Mouse (Mus musculus) spleen, adult 2 months (tissue): ENCODE results near the gene Pou2f3. TPM values are rescaled to one million over a fixed set of nuclear protein-coding genes. Genes with fewer than 3 reads are reported as not detected.

Source experiments
- DNase-seq, 2 experiments: peaks; one replicate each; pipeline versions ENCODE4 v3.0.0 to v3.0.0-alpha.2; 2012 to 2021; ENCODE audit warnings: low spot score in 2 of 2, low read depth in 1 of 2
- H3K27ac ChIP-seq: fragments of 200-500 bp; 2 replicates; pipeline ENCODE4 v1.5.1; 2012; ENCODE audit warnings: low read length, inconsistent platforms; ENCODE audit not compliant: insufficient read depth
- H3K27me3 ChIP-seq: fragments of 200-500 bp; 2 replicates; pipeline ENCODE4 v1.6.1; 2012; ENCODE audit warnings: mild to moderate bottlenecking, moderate library complexity, low read length, inconsistent platforms; ENCODE audit not compliant: control insufficient read depth, insufficient read depth
- H3K36me3 ChIP-seq: fragments of 200-500 bp; 2 replicates; pipeline ENCODE4 v1.6.1; 2012; ENCODE audit warnings: mild to moderate bottlenecking, low read length, inconsistent platforms; ENCODE audit not compliant: control insufficient read depth, insufficient read depth
- H3K4me1 ChIP-seq: fragments of 200-500 bp; 2 replicates; pipeline ENCODE4 v1.6.1; 2011; ENCODE audit warnings: inconsistent platforms; ENCODE audit not compliant: control insufficient read depth, insufficient read depth, insufficient read length
- H3K4me3 ChIP-seq: fragments of 200-500 bp; 2 replicates; pipeline ENCODE4 v1.5.1; 2011; ENCODE audit warnings: mild to moderate bottlenecking, inconsistent platforms; ENCODE audit not compliant: insufficient read depth, insufficient read length; ENCODE audit errors: extremely low read depth
- CTCF ChIP-seq: fragments of 200-500 bp; IDR thresholded peaks from 2 replicates; pipeline ENCODE4 v1.5.1; 2011; ENCODE audit warnings: mild to moderate bottlenecking, inconsistent platforms; ENCODE audit not compliant: insufficient read depth, insufficient read length, insufficient replicate concordance; ENCODE audit errors: extremely low read depth
- POLR2A ChIP-seq: fragments of 200-500 bp; IDR thresholded peaks from 2 replicates; pipeline ENCODE4 v1.6.1; 2011; ENCODE audit warnings: low read depth, low read length, inconsistent platforms
- WGBS: fragments of 180-500 bp; shearing (Covaris S2); methylation state at CpG from one replicate; pipeline ENCODE4 v1.1.7; 2018; 5-methylcytosine and 5-hydroxymethylcytosine counted together
- polyA plus RNA-seq: library from polyadenylated mRNA; depleted of rRNA; stranded (reverse); fragments of >200 nt; gene quantifications from 2 replicates; pipeline ENCODE4 v1.2.3, GENCODE M21; 2012

Pou2f3 gene
- polyA plus RNA-seq, 1 experiment, result not detected

DNA sequence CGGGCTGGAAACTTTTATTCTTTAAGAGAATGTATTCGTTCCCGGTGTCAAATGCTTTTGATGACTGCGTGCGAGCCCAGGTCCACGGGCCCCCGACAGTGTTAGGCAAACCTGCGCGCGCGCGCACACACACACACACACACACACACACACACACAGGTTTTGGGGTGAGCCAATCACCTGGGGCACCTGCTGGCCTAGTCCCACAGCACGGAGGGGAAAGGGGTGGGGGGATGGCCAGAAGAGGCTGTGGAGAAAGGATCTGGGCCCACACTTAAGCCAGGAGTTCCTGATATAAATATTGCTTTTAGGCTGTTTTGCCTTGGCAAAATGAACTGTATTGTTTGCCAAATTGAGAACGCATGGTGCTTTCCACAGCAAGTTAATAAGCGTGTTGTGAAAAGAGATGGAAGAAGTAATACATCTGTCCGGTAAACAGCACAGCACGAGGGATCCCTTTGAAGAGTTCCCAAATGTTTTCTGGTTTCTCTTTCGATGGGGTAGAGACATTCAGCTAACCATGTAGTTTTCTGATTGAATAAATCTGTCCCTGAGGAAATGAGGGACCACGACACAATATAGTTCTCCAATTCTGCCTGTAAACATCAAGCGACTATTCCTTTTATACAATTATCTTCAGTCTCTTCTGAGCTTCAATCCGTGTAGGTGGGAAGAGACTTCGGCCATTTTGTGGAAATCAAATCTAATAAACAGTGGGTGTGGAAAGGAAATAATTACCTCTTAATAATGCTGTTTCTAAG lies 103.6 kb downstream of the Pou2f3 start:
- Histone ChIP-seq H3K27ac (peak overlapping the region; percentile 64), H3K4me3 (peak overlapping the region; percentile 67)
- TF ChIP-seq POLR2A (no peak), CTCF (no peak)

DNA sequence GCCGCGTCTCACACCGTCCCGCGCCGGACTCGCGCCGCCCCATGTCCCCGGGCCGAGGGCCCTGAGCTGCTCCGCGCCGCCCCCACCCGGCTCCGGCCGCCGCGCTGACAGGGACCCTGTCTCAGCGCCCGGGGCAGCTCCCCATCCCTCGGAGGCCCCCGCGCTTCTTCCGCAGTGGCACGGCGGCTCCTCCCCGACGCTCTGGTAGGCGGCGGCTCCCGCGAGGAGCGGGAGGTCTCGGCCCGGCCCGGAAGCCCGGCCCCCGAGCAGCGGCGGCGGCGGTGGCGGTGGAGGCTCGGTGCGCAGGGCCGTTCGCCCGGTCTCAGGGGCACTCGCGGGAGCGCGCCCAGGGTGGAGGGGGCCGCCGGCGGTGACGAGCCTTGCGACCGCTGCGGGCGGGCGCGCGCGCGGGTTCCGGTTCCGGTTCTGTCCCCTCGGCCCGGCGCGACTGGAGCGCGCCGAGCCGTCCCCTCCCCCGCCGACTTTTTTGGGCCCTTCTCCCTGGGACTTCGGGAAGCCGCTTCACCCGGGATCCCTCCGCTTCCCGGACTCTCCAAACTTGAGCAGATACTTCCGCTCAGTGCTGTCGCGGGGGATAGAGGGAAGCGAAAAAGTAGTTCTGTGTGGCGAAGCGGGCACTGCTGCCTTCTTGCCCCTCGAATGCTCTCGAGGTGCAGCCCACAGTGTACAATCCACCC lies 104.4 kb downstream of the Pou2f3 start:
- 1% methylated on average over 86 of the region's 91 CpGs for WGBS
- TF ChIP-seq POLR2A, result no peak; the same call in none of the 2 replicates
- TF ChIP-seq CTCF, result no peak
- H3K36me3 ChIP-seq, result no peaks in the 10 kb centered on the region
- peak overlapping the region; percentile 64 for H3K27ac ChIP-seq
- peak in 1 of 2 experiments; percentile 59 for DNase-seq
- peak overlapping the region; percentile 67 for H3K4me3 ChIP-seq
- peaks cover 7% of the 10 kb centered on the region for H3K27me3 ChIP-seq
- H3K4me1 ChIP-seq, result no peaks in the 10 kb centered on the region; the same call in 1 of the 2 replicates

More for the DNA sequence above, 103.6 kb downstream of the Pou2f3 start:
- H3K27me3 ChIP-seq, result peaks cover 7% of the 10 kb centered on the region
- DNase-seq, result peak in 1 of 2 experiments; percentile 5
- 13% methylated on average over 22 of the region's 22 CpGs for WGBS
- no peaks in the 10 kb centered on the region; the same call in 1 of the 2 replicates for H3K4me1 ChIP-seq
- H3K36me3 ChIP-seq, result no peaks in the 10 kb centered on the region

DNA sequence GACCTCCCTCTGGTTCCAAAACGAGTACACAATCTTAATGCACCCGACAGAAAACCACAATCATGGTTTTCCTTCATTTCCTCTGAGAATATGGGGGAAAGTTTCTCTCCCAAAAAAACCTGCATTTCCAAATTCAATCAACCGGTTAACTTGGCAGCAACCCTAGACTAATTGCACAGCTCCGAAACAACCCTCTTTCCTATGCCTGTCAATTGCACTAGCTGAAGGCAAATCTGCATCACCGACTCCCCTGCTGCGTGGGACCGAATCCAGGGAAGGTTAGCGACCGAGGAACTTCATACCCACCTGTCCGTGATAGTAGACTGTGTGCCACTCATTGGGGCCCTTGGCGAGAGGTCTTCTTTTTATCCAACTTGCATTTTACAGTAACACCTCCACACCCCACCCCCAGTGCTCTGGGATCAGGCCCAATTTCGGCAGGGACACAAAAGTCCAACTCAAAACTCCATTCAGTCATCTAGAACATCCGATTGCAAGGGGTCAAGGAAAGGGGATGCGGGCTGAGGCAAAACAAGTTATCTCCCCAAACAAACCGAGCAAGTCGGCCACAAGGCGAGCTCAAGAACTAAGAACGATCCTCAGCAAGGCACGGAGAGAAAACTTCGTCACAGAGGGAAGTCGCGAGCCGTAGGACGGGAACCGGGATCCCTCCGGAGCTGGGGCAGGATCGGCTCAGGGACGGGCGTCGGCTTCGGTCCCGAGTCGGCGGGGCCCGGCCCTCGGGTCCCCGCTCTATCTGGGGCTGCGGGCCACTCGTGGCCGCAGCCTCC lies 105.1 kb downstream of the Pou2f3 start:
- TF ChIP-seq CTCF (no peak), POLR2A (no peak)
- WGBS, result 1% methylated on average over 40 of the region's 40 CpGs
- H3K27me3 ChIP-seq, result peaks cover 9% of the 10 kb centered on the region
- peak overlapping the region; percentile 67 for H3K4me3 ChIP-seq
- DNase-seq, result peak in 1 of 2 experiments; percentile 7
- H3K36me3 ChIP-seq, result no peaks in the 10 kb centered on the region
- no peaks in the 10 kb centered on the region; the same call in 1 of the 2 replicates for H3K4me1 ChIP-seq
- H3K27ac ChIP-seq, result peak overlapping the region; percentile 64

DNA sequence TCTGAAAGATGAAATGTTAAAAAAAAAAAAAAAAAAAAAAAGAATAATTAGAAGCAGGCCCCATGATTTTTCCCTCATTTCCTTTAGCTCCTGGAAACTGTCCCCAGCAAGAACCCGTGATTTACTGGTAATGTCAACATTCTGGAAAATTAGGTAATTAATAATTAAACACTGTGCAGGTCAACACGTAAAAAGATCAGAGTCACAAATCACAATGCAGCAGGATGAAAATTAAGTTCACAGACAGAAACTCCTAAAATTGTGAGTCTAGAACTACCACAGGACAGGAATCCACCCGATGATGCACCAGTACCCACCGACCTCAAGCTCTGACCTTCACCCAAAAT lies 105.7 kb downstream of the Pou2f3 start:
- WGBS, result 26% methylated on average over 4 of the region's 4 CpGs
- no peak for TF ChIP-seq POLR2A
- no peak for TF ChIP-seq CTCF
- no peaks in the 10 kb centered on the region for H3K36me3 ChIP-seq
- DNase-seq, result no peak
- no peaks in the 10 kb centered on the region; the same call in 1 of the 2 replicates for H3K4me1 ChIP-seq
- no peak overlapping the region for H3K27ac ChIP-seq
- H3K27me3 ChIP-seq, result peaks cover 9% of the 10 kb centered on the region
- H3K4me3 ChIP-seq, result no peak overlapping the region; the same call in 1 of the 2 replicates

DNA sequence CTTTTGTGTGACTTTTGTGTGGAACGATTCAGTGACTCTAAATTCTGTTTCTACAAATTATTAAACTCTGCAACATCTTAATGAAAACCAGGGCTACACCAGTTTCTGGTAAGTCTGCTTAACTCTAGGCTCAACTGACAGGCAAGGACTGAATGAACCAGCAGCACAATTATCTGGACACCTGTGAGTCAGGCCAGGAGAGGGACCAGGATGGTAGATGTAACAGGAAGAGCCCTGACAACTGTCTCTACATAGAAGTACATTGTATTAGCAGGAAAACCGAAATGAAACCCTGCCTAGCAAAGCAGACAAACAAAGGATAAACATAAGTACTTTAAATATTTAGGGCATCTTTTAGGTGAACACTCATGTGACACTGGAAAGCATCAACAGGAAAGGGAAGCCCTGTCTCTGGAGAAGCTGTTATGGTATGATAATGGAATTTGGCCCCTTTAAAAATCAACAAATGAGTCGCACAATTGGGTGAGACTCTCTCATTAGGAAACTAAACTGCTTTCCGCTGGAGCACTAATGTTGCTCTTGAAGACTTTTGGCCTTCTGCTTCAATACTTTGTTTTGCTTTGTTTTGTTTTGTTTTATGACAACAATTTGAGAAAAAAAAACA lies 106.4 kb downstream of the Pou2f3 start:
- Histone ChIP-seq H3K36me3 (no peaks in the 10 kb centered on the region), H3K4me1 (no peaks in the 10 kb centered on the region; the same call in 1 of the 2 replicates), H3K27ac (no peak overlapping the region), H3K27me3 (peaks cover 9% of the 10 kb centered on the region), H3K4me3 (no peak overlapping the region)
- no peak for TF ChIP-seq POLR2A
- WGBS, result 69% methylated on average over 4 of the region's 4 CpGs
- no peak for DNase-seq

DNA sequence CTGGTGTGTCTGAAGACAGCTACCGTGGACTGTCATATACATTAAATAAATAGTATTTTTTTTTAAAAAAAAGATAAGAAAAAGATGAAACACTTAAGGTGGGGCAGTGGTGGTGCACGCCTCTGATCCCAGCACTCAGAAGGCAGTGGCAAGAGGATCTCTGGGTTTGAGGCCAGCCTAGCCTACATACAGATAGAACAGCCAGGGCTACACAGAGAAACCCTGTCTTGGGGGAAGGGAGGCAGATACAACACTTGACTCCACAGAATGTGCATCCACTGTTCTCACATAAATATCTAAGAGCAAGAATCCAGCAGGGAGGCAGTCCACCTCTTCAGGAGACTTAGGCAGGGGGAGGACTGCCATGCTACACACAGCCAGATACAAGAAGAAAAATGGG lies 107.2 kb downstream of the Pou2f3 start:
- Histone ChIP-seq H3K36me3 (no peaks in the 10 kb centered on the region), H3K4me3 (no peak overlapping the region; the same call in 1 of the 2 replicates), H3K4me1 (no peaks in the 10 kb centered on the region; the same call in 1 of the 2 replicates), H3K27me3 (peaks cover 9% of the 10 kb centered on the region), H3K27ac (0 out of 2 replicates have a peak overlapping the region, but pooled peaks have one; percentile 1)
- 76% methylated on average over 2 of the region's 2 CpGs for WGBS
- no peak for DNase-seq
- no peak for TF ChIP-seq CTCF
- no peak for TF ChIP-seq POLR2A
